In genomic region chr7:116308632-116308991, GRCm38 (mm10) we compare ENCODE assay signal across 8 mouse cellular contexts. TPM values are rescaled to one million over a fixed set of nuclear protein-coding genes. Genes with fewer than 3 reads are reported as not detected.
DNase-seq lines count a peak whose midpoint lies in the region; ATAC-seq and TF ChIP-seq lines count a peak whose summit lies in the region.

No protein-coding gene starts in this region.

- 0 out of 2 replicates have a peak, but pooled peaks have one; percentile 24 for ATAC-seq in heart, embryonic 11.5 days (replicated peaks; ENCODE audit: insufficient number of reproducible peaks, low FRiP score, low TSS enrichment)
- ATAC-seq in hindbrain, postnatal 0 days = 0 out of 2 replicates have a peak, but pooled peaks have one; percentile 1
- peak; percentile 21 for ATAC-seq in liver, embryonic 14.5 days (ENCODE audit: insufficient read depth)

- H3K4me2 ChIP-seq in heart, embryonic 11.5 days = peak overlapping the region; percentile 97
- H3K4me2 ChIP-seq in hindbrain, postnatal 0 days (ENCODE audit: low read depth, low read length) = peak overlapping the region; percentile 100
- H3K4me2 ChIP-seq in liver, embryonic 14.5 days (ENCODE audit: low read depth) = peak overlapping the region; percentile 91

- 0 out of 2 replicates have a peak overlapping the region, but pooled peaks have one; percentile 10 for H3K27ac ChIP-seq in heart, embryonic 11.5 days (ENCODE audit: low read depth, low read length)
- H3K27ac ChIP-seq in brown adipose tissue, adult 24 weeks (replicated peaks; ENCODE audit: low read depth, low read length) = no peak overlapping the region
- H3K27ac ChIP-seq in hindbrain, postnatal 0 days = no peak overlapping the region
- H3K27ac ChIP-seq in liver, embryonic 14.5 days = no peak overlapping the region

- H3K27me3 ChIP-seq in heart, embryonic 11.5 days (ENCODE audit: control insufficient read depth, insufficient read depth, low read length) = peaks cover 5% of the 10 kb centered on the region; the same call in 1 of the 2 replicates
- H3K27me3 ChIP-seq in hindbrain, postnatal 0 days (ENCODE audit: insufficient read depth, low read length) = 0 out of 2 replicates have a peak, but pooled peaks cover 6% of the 10 kb centered on the region
- peaks cover 28% of the 10 kb centered on the region for H3K27me3 ChIP-seq in liver, embryonic 14.5 days (ENCODE audit: control insufficient read depth, insufficient read depth, low read length)

- WGBS in heart, embryonic 11.5 days (ENCODE audit: insufficient replicate concordance) = 1% methylated on average over 16 of the region's 16 CpGs
- 4% methylated on average over 16 of the region's 16 CpGs for WGBS in hindbrain, postnatal 0 days
- WGBS in liver, embryonic 14.5 days (ENCODE audit: insufficient replicate concordance) = 5% methylated on average over 16 of the region's 16 CpGs

- no peak for DNase-seq in heart, postnatal 36 days
- DNase-seq in hindbrain, postnatal 0 days (ENCODE audit: low spot score) = no peak
- no peak for DNase-seq in liver, embryonic 14.5 days (ENCODE audit: low read depth in 3 of 3, low spot score in 3 of 3)
- DNase-seq in thymus, adult 18-20 months = peak; percentile 33 to 48
- no peak for DNase-seq in adipocyte (ENCODE audit: low spot score)
- DNase-seq in urinary bladder, postnatal 25 days (ENCODE audit: low spot score) = no peak

- peak overlapping the region; percentile 86 for H3K4me3 ChIP-seq in heart, embryonic 11.5 days (ENCODE audit: low read depth, low read length)
- H3K4me3 ChIP-seq in brown adipose tissue, adult 24 weeks (ENCODE audit: insufficient read depth, low read depth, low read length) = peak overlapping the region; percentile 71
- H3K4me3 ChIP-seq in hindbrain, postnatal 0 days (ENCODE audit: low read length) = peak overlapping the region; percentile 67
- peak overlapping the region; percentile 66 to 67 for H3K4me3 ChIP-seq in liver, embryonic 14.5 days (ENCODE audit: insufficient read depth in 1 of 2, low read depth in 2 of 2, low read length in 2 of 2)

- no peak for TF ChIP-seq EP300 in liver, embryonic 14.5 days (IDR thresholded peaks at IDR 0.05; ENCODE audit: low read depth)

- intact Hi-C loops in heart, postnatal 36 days (cut with DNase I) = loop anchor here (5.0 kb wide), 1 partner anchor 146 kb away; no protein-coding TSS in a partner anchor

- TF ChIP-seq CTCF in hindbrain, postnatal 0 days (IDR thresholded peaks at IDR 0.05; ENCODE audit: low read depth) = no peak
- no peak for TF ChIP-seq CTCF in liver, embryonic 14.5 days (IDR thresholded peaks at IDR 0.05; ENCODE audit: low read depth)

- no peaks in the 10 kb centered on the region for H3K36me3 ChIP-seq in heart, embryonic 11.5 days (ENCODE audit: control insufficient read depth, insufficient read depth, low read length)
- H3K36me3 ChIP-seq in hindbrain, postnatal 0 days (ENCODE audit: insufficient read depth, low read length) = no peaks in the 10 kb centered on the region
- no peaks in the 10 kb centered on the region for H3K36me3 ChIP-seq in liver, embryonic 14.5 days (replicated peaks; ENCODE audit: control insufficient read depth, insufficient read depth, low read depth)

- H3K9ac ChIP-seq in heart, embryonic 11.5 days (ENCODE audit: low read depth, low read length) = peak overlapping the region; percentile 73
- H3K9ac ChIP-seq in hindbrain, postnatal 0 days (replicated peaks; ENCODE audit: low read length) = no peak overlapping the region
- H3K9ac ChIP-seq in liver, embryonic 14.5 days (replicated peaks) = no peak overlapping the region; the same call in 1 of the 2 replicates

- H3K4me1 ChIP-seq in heart, embryonic 11.5 days (ENCODE audit: control insufficient read depth, insufficient read depth, low read length) = peaks cover 5% of the 10 kb centered on the region; the same call in 1 of the 2 replicates
- no peaks in the 10 kb centered on the region; the same call in 1 of the 2 replicates for H3K4me1 ChIP-seq in brown adipose tissue, adult 24 weeks (ENCODE audit: control insufficient read depth, insufficient read depth, insufficient read length, low read length)
- no peaks in the 10 kb centered on the region; the same call in 1 of the 2 replicates for H3K4me1 ChIP-seq in hindbrain, postnatal 0 days (ENCODE audit: insufficient read depth, low read length)
- peaks cover 4 to 5% of the 10 kb centered on the region in 2 experiments; a peak in 1 of 4 replicates for H3K4me1 ChIP-seq in liver, embryonic 14.5 days (replicated peaks; ENCODE audit: control insufficient read depth in 2 of 2, insufficient read depth in 2 of 2, low read length in 1 of 2)

- H3K9me3 ChIP-seq in heart, embryonic 11.5 days (replicated peaks; ENCODE audit: control insufficient read depth, low read length) = no peaks in the 10 kb centered on the region
- no peaks in the 10 kb centered on the region for H3K9me3 ChIP-seq in hindbrain, postnatal 0 days (ENCODE audit: low read length)
- H3K9me3 ChIP-seq in liver, embryonic 14.5 days (ENCODE audit: control insufficient read depth, low read length) = no peaks in the 10 kb centered on the region

RNA-seq across cellular contexts. Expression of gene Plekha7, which starts 0.4 kb away (rescaled TPM):
- polyA plus RNA-seq in heart, embryonic 11.5 days (2014; fragmentation: Nextera tagmentation; extraction: Ambion mirVana) = 25.7 and 29.1 TPM in 2 replicates
- 1 to 10 TPM; 3.9 to 5.6 TPM for total RNA-seq in heart, postnatal 36 days (2021)
- 0.59 and 1.6 TPM in 2 replicates for polyA plus RNA-seq in brown adipose tissue, adult 24 weeks (2012; ENCODE audit: insufficient read depth, insufficient read length, missing spikeins)
- total RNA-seq in hindbrain, postnatal 0 days (2014; rRNA removed) = 17.7 and 22.8 TPM in 2 replicates
- polyA plus RNA-seq in hindbrain, postnatal 0 days (2015; fragmentation: Nextera tagmentation; extraction: Ambion mirVana) = 7.6 and 7.9 TPM in 2 replicates
- 2.0 and 2.1 TPM in 2 replicates for polyA plus RNA-seq in liver, embryonic 14.5 days (2012; rRNA removed)
- 1.3 and 1.5 TPM in 2 replicates for polyA plus RNA-seq in liver, embryonic 14.5 days (2014; fragmentation: Nextera tagmentation; extraction: Ambion mirVana)

RNA-seq across cellular contexts. Expression of gene Rps13, which starts 25.4 kb away (rescaled TPM):
- 706 and 724 TPM in 2 replicates for polyA plus RNA-seq in heart, embryonic 11.5 days (2014; fragmentation: Nextera tagmentation; extraction: Ambion mirVana)
- 100 to 1,000 TPM; 313 to 343 TPM for total RNA-seq in heart, postnatal 36 days (2021)
- polyA plus RNA-seq in brown adipose tissue, adult 24 weeks (2012; ENCODE audit: insufficient read depth, insufficient read length, missing spikeins) = 202 and 266 TPM in 2 replicates
- total RNA-seq in hindbrain, postnatal 0 days (2014; rRNA removed) = 129 and 249 TPM in 2 replicates
- polyA plus RNA-seq in hindbrain, postnatal 0 days (2015; fragmentation: Nextera tagmentation; extraction: Ambion mirVana) = 525 and 526 TPM in 2 replicates
- polyA plus RNA-seq in liver, embryonic 14.5 days (2012; rRNA removed) = 336 and 671 TPM in 2 replicates
- polyA plus RNA-seq in liver, embryonic 14.5 days (2014; fragmentation: Nextera tagmentation; extraction: Ambion mirVana) = 554 and 561 TPM in 2 replicates

Comparison
In these comparisons a context has a peak if more than half of its experiments do, and no peak if none do; other contexts are left out.
1. DNase-seq: peak in thymus, adult 18-20 months (2 of 2); none in heart, postnatal 36 days (0 of 2), hindbrain, postnatal 0 days (single experiment), liver, embryonic 14.5 days (0 of 3), adipocyte (single experiment) and urinary bladder, postnatal 25 days (single experiment).
2. Peak in every context shown above with its lines, with median percentiles within 50 percentile points of each other: ATAC-seq, H3K4me2 ChIP-seq and H3K4me3 ChIP-seq.